ENCODE assay signal across 19 mouse cellular contexts in the genomic region with DNA sequence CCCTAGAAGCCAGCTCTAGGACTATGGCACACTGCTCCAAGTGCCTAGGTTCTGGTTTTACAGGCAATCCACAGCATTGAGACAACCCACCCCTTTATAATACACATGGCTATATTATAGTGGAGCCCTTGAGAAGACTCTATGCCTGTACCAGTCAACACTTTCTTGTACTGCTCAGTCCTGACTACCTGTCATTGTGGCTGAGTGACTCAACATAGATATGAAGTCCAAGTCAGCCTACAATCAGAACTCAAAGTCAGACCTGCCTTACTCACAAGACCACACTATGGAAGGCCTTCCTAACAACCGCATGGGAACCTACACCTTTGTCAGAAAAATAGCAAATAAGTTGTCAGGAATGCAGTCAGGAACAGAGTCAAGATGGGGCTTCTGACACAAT. TPM values are rescaled to one million over a fixed set of nuclear protein-coding genes. Genes with fewer than 3 reads are reported as not detected.
"Had no signal": no experiment of that assay in that cellular context is flagged by ENCODE, and none has a peak within 500 bp of the region (broad histone marks: within the 10 kb centered on the region; RNA-seq: fewer than 3 reads in every experiment).

No protein-coding gene starts in this region.

- H3K4me2 ChIP-seq: kidney, embryonic 15.5 days; limb, embryonic 15.5 days; neural tube, embryonic 12.5 days had no signal

- H3K27ac ChIP-seq: kidney, embryonic 15.5 days; left cerebral cortex, adult 2 months; limb, embryonic 15.5 days; neural tube, embryonic 12.5 days had no signal

- H3K9me3 ChIP-seq: kidney, embryonic 15.5 days; limb, embryonic 15.5 days; neural tube, embryonic 12.5 days had no signal

- ATAC-seq: lung, postnatal 0 days had no signal

- H3K9ac ChIP-seq: kidney, embryonic 15.5 days; limb, embryonic 15.5 days had no signal

- H3K27me3 ChIP-seq: kidney, embryonic 15.5 days; limb, embryonic 15.5 days; neural tube, embryonic 12.5 days had no signal

- H3K4me3 ChIP-seq: kidney, embryonic 15.5 days; left cerebral cortex, adult 2 months; limb, embryonic 15.5 days; neural tube, embryonic 12.5 days had no signal

- DNase-seq: kidney, adult 2 months; kidney, postnatal 14 days; lung, adult 2 months; lung, postnatal 36 days; midbrain, embryonic 14.5 days; spleen, adult 18-20 months; thymus, adult 2 months; thymus, postnatal 25 days had no signal

RNA-seq across cellular contexts. Expression of a gene that starts 43.3 kb away (rescaled TPM):
- total RNA-seq: megakaryocyte progenitor cell, adult 5-6 weeks; monocyte, adult 5-6 weeks; neutrophil, adult 5-6 weeks had no signal
- polyA plus RNA-seq: lung, adult 2 months had no signal

RNA-seq across cellular contexts. Expression of a gene that starts 58.2 kb away (rescaled TPM):
- total RNA-seq: layer of hippocampus, postnatal 25 days; left cerebral cortex, adult 2 months; left cerebral cortex, postnatal 14 days; megakaryocyte progenitor cell, adult 5-6 weeks; monocyte, adult 5-6 weeks; neutrophil, adult 5-6 weeks had no signal
- polyA plus RNA-seq: limb, embryonic 11.5 days; midbrain, embryonic 14.5 days; neural tube, embryonic 12.5 days had no signal
